13 mouse cellular contexts compared by ENCODE assay signal in the genomic region with DNA sequence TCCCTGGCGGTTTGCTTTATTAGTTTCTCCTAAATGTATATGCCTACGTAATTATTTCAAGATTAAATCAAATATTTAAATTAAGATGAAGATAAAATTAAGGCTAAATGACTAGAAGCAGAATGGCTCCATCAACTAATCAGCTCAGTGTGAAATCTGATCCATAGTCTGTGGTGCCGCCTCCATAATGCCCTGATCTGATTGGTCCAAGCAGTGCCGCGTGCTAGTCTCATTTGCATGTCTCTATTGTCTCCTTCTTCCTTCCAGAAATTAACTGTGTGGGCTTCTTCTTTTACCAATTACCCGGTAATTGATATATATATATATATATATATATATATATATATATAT.
DNase-seq lines count a peak whose midpoint lies in the region; ATAC-seq and TF ChIP-seq lines count a peak whose summit lies in the region.
"Had no signal": no experiment of that assay in that cellular context is flagged by ENCODE, and none has a peak within 500 bp of the region (broad histone marks: within the 10 kb centered on the region; RNA-seq: fewer than 3 reads in every experiment).

No protein-coding gene starts in this region.

- no peaks in the 10 kb centered on the region for H3K9me3 ChIP-seq in heart, embryonic 10.5 days
- H3K9me3 ChIP-seq in lung, embryonic 16.5 days (ENCODE audit: control insufficient read depth, low read length) = no peaks in the 10 kb centered on the region
- no peaks in the 10 kb centered on the region for H3K9me3 ChIP-seq in hindbrain, embryonic 12.5 days (replicated peaks)
- H3K9me3 ChIP-seq in neural tube, embryonic 14.5 days (ENCODE audit: control insufficient read depth, low read length) = no peaks in the 10 kb centered on the region
- H3K9me3 ChIP-seq: embryonic facial prominence, embryonic 13.5 days had no signal

- no peaks in the 10 kb centered on the region for H3K36me3 ChIP-seq in heart, embryonic 10.5 days
- no peaks in the 10 kb centered on the region for H3K36me3 ChIP-seq in lung, embryonic 16.5 days (ENCODE audit: control insufficient read depth, insufficient read depth, low read length)
- no peaks in the 10 kb centered on the region for H3K36me3 ChIP-seq in hindbrain, embryonic 12.5 days
- H3K36me3 ChIP-seq in neural tube, embryonic 14.5 days (ENCODE audit: control insufficient read depth, insufficient read depth, low read length) = no peaks in the 10 kb centered on the region
- H3K36me3 ChIP-seq: embryonic facial prominence, embryonic 13.5 days had no signal

- no peak overlapping the region for H3K9ac ChIP-seq in lung, embryonic 16.5 days (ENCODE audit: low read length)
- no peak overlapping the region for H3K9ac ChIP-seq in hindbrain, embryonic 12.5 days
- no peak overlapping the region for H3K9ac ChIP-seq in neural tube, embryonic 14.5 days (replicated peaks; ENCODE audit: low read depth, low read length)
- H3K9ac ChIP-seq: embryonic facial prominence, embryonic 13.5 days had no signal

- H3K27ac ChIP-seq in heart, embryonic 10.5 days = no peak overlapping the region
- H3K27ac ChIP-seq in lung, embryonic 16.5 days (ENCODE audit: low read length) = no peak overlapping the region
- H3K27ac ChIP-seq in hindbrain, embryonic 12.5 days = peak overlapping the region; percentile 66; the same call in 1 of the 2 replicates
- H3K27ac ChIP-seq in neural tube, embryonic 14.5 days (ENCODE audit: low read depth, low read length) = peak overlapping the region; percentile 46; the same call in 1 of the 2 replicates
- H3K27ac ChIP-seq: embryonic facial prominence, embryonic 13.5 days; macrophage had no signal

- DNase-seq in heart, embryonic 10.5 days (ENCODE audit: low spot score) = no peak
- no peak for DNase-seq in heart, postnatal 14 days
- no peak for DNase-seq in lung, adult 2 months
- DNase-seq in thymus, adult 18-20 months = no peak
- DNase-seq in urinary bladder, postnatal 10 days (ENCODE audit: low spot score) = no peak
- DNase-seq: adrenal gland, adult 2 months; kidney, adult 11 months; layer of hippocampus, postnatal 36 days had no signal

- H3K27me3 ChIP-seq in heart, embryonic 10.5 days (ENCODE audit: insufficient read depth, poor library complexity, severe bottlenecking) = no peaks in the 10 kb centered on the region
- no peaks in the 10 kb centered on the region for H3K27me3 ChIP-seq in lung, embryonic 16.5 days (ENCODE audit: control insufficient read depth, insufficient read depth, low read depth, low read length)
- no peaks in the 10 kb centered on the region for H3K27me3 ChIP-seq in hindbrain, embryonic 12.5 days
- H3K27me3 ChIP-seq in neural tube, embryonic 14.5 days (ENCODE audit: control insufficient read depth, insufficient read depth, low read length) = no peaks in the 10 kb centered on the region
- H3K27me3 ChIP-seq: embryonic facial prominence, embryonic 13.5 days had no signal

- TF ChIP-seq CTCF in lung, adult 2 months (IDR thresholded peaks at IDR 0.05; ENCODE audit: insufficient read depth, low read length) = no peak

- peak overlapping the region; percentile 40 for H3K4me2 ChIP-seq in lung, embryonic 16.5 days (ENCODE audit: low read depth, low read length)
- peak overlapping the region; percentile 37 for H3K4me2 ChIP-seq in hindbrain, embryonic 12.5 days (replicated peaks)
- peak overlapping the region; percentile 29; the same call in 1 of the 2 replicates for H3K4me2 ChIP-seq in neural tube, embryonic 14.5 days (ENCODE audit: low read depth, low read length)
- H3K4me2 ChIP-seq: embryonic facial prominence, embryonic 13.5 days had no signal

- intact Hi-C loops in heart, postnatal 14 days (cut with DNase I) = no loop called here

- peak; percentile 66 for ATAC-seq in lung, embryonic 16.5 days (ENCODE audit: low read depth)
- ATAC-seq in hindbrain, embryonic 12.5 days (ENCODE audit: low FRiP score) = peak; percentile 89
- ATAC-seq in neural tube, embryonic 14.5 days (ENCODE audit: low read depth) = peak; percentile 91

- H3K4me3 ChIP-seq in heart, embryonic 10.5 days = peak overlapping the region; percentile 41
- H3K4me3 ChIP-seq in lung, embryonic 16.5 days (ENCODE audit: low read length) = no peak overlapping the region
- no peak overlapping the region for H3K4me3 ChIP-seq in lung, adult 2 months (replicated peaks; ENCODE audit: extremely low read depth, low read depth, low read length)
- no peak overlapping the region for H3K4me3 ChIP-seq in hindbrain, embryonic 12.5 days
- H3K4me3 ChIP-seq in neural tube, embryonic 14.5 days (ENCODE audit: low read depth, low read length) = no peak overlapping the region
- H3K4me3 ChIP-seq: embryonic facial prominence, embryonic 13.5 days had no signal

- no peak for TF ChIP-seq POLR2A in lung, adult 2 months (IDR thresholded peaks at IDR 0.05; ENCODE audit: borderline replicate concordance, extremely low read depth, low read depth, low read length)

- H3K4me1 ChIP-seq in heart, embryonic 10.5 days = peaks cover 6% of the 10 kb centered on the region; the same call in 1 of the 2 replicates
- peaks cover 3% of the 10 kb centered on the region; the same call in 1 of the 2 replicates for H3K4me1 ChIP-seq in lung, embryonic 16.5 days (replicated peaks; ENCODE audit: control insufficient read depth, insufficient read depth, low read length)
- no peaks in the 10 kb centered on the region for H3K4me1 ChIP-seq in lung, adult 2 months (ENCODE audit: control insufficient read depth, insufficient read depth, low read length)
- H3K4me1 ChIP-seq in hindbrain, embryonic 12.5 days = 0 out of 2 replicates have a peak, but pooled peaks cover 5% of the 10 kb centered on the region
- H3K4me1 ChIP-seq in neural tube, embryonic 14.5 days (ENCODE audit: control insufficient read depth, insufficient read depth, low read length) = peaks cover 6% of the 10 kb centered on the region; the same call in 1 of the 2 replicates

- WGBS in heart, embryonic 10.5 days = 33% methylated on average over 6 of the region's 6 CpGs
- 26% methylated on average over 6 of the region's 6 CpGs for WGBS in lung, embryonic 16.5 days
- WGBS in lung, adult 2 months = 47% methylated on average over 6 of the region's 6 CpGs
- 35% methylated on average over 6 of the region's 6 CpGs for WGBS in hindbrain, embryonic 12.5 days
- 31% methylated on average over 6 of the region's 6 CpGs for WGBS in neural tube, embryonic 14.5 days

Comparison
In these comparisons a context has a peak if more than half of its experiments do, and no peak if none do; other contexts are left out.
1. H3K27ac ChIP-seq: peak in hindbrain, embryonic 12.5 days (single experiment) and neural tube, embryonic 14.5 days (single experiment); none in heart, embryonic 10.5 days (single experiment) and lung, embryonic 16.5 days (single experiment).
2. Peak in every context shown above with its lines, with median percentiles within 50 percentile points of each other: ATAC-seq and H3K4me2 ChIP-seq.